Mouse (Mus musculus): ENCODE results near the gene Defb25. TPM values are rescaled to one million over a fixed set of nuclear protein-coding genes. Genes with fewer than 3 reads are reported as not detected.

Defb25 gene
- polyA plus RNA-seq, 1 experiment from 2014 or later, result 0.62 TPM

GRCm38 (mm10) chr2:152617374-152617773, 5.5 kb downstream of the Defb25 start:
- Histone ChIP-seq H3K9me3 (replicated peaks; ENCODE audit: control insufficient read depth, low read length) (no peaks in the 10 kb centered on the region), H3K4me2 (ENCODE audit: low read depth, low read length) (no peak overlapping the region), H3K4me1 (ENCODE audit: control insufficient read depth, insufficient read depth, low read length) (no peaks in the 10 kb centered on the region), H3K36me3 (ENCODE audit: control insufficient read depth, insufficient read depth, low read length) (no peaks in the 10 kb centered on the region), H3K27me3 (ENCODE audit: control insufficient read depth, insufficient read depth, low read length) (no peaks in the 10 kb centered on the region), H3K27ac (ENCODE audit: low read length) (no peak overlapping the region), H3K4me3 (replicated peaks; ENCODE audit: low read length) (no peak overlapping the region), H3K9ac (ENCODE audit: low read length) (no peak overlapping the region)
- WGBS, result 60% methylated on average over 5 of the region's 5 CpGs
- no peak for ATAC-seq (ENCODE audit: insufficient read depth, low FRiP score)

GRCm38 (mm10) chr2:152616470-152616869, 6.4 kb downstream of the Defb25 start:
- no peak for ATAC-seq (ENCODE audit: insufficient read depth, low FRiP score)
- 72% methylated on average over 6 of the region's 6 CpGs for WGBS

GRCm38 (mm10) chr2:152615563-152615962, 7.3 kb downstream of the Defb25 start:
- Histone ChIP-seq H3K36me3 (ENCODE audit: control insufficient read depth, insufficient read depth, low read length) (no peaks in the 10 kb centered on the region), H3K9ac (ENCODE audit: low read length) (no peak overlapping the region), H3K27ac (ENCODE audit: low read length) (no peak overlapping the region), H3K4me1 (ENCODE audit: control insufficient read depth, insufficient read depth, low read length) (no peaks in the 10 kb centered on the region), H3K4me2 (ENCODE audit: low read depth, low read length) (no peak overlapping the region), H3K4me3 (replicated peaks; ENCODE audit: low read length) (no peak overlapping the region), H3K27me3 (ENCODE audit: control insufficient read depth, insufficient read depth, low read length) (no peaks in the 10 kb centered on the region), H3K9me3 (replicated peaks; ENCODE audit: control insufficient read depth, low read length) (no peaks in the 10 kb centered on the region)
- ATAC-seq (ENCODE audit: insufficient read depth, low FRiP score), result peak; percentile 76; the same call in 1 of the 2 replicates
- 9% methylated on average over 7 of the region's 7 CpGs for WGBS

More at GRCm38 (mm10) chr2:152616470-152616869, 6.4 kb downstream of the Defb25 start:
- Histone ChIP-seq H3K27ac (ENCODE audit: low read length) (no peak overlapping the region), H3K4me2 (ENCODE audit: low read depth, low read length) (no peak overlapping the region), H3K4me3 (replicated peaks; ENCODE audit: low read length) (no peak overlapping the region), H3K4me1 (ENCODE audit: control insufficient read depth, insufficient read depth, low read length) (no peaks in the 10 kb centered on the region), H3K9me3 (replicated peaks; ENCODE audit: control insufficient read depth, low read length) (no peaks in the 10 kb centered on the region), H3K36me3 (ENCODE audit: control insufficient read depth, insufficient read depth, low read length) (no peaks in the 10 kb centered on the region), H3K9ac (ENCODE audit: low read length) (no peak overlapping the region), H3K27me3 (ENCODE audit: control insufficient read depth, insufficient read depth, low read length) (no peaks in the 10 kb centered on the region)

- Histone ChIP-seq H3K9ac (ENCODE audit: low read length) (no peak overlapping the region), H3K27me3 (ENCODE audit: control insufficient read depth, insufficient read depth, low read length) (no peaks in the 10 kb centered on the region), H3K36me3 (ENCODE audit: control insufficient read depth, insufficient read depth, low read length) (no peaks in the 10 kb centered on the region), H3K4me3 (replicated peaks; ENCODE audit: low read length) (no peak overlapping the region), H3K4me2 (ENCODE audit: low read depth, low read length) (no peak overlapping the region), H3K27ac (ENCODE audit: low read length) (no peak overlapping the region), H3K4me1 (ENCODE audit: control insufficient read depth, insufficient read depth, low read length) (no peaks in the 10 kb centered on the region), H3K9me3 (replicated peaks; ENCODE audit: control insufficient read depth, low read length) (no peaks in the 10 kb centered on the region)
- no peak for ATAC-seq (ENCODE audit: insufficient read depth, low FRiP score)
- WGBS, result 36% methylated on average over 7 of the region's 8 CpGs
These were observed 10.7 kb downstream of the Defb25 start for GRCm38 (mm10) chr2:152612193-152612592.

GRCm38 (mm10) chr2:152608719-152609118, 14.1 kb downstream of the Defb25 start:
- no peaks in the 10 kb centered on the region for H3K9me3 ChIP-seq (replicated peaks; ENCODE audit: control insufficient read depth, low read length)
- no peak overlapping the region for H3K27ac ChIP-seq (ENCODE audit: low read length)
- H3K36me3 ChIP-seq (ENCODE audit: control insufficient read depth, insufficient read depth, low read length), result no peaks in the 10 kb centered on the region
- no peak for ATAC-seq (ENCODE audit: insufficient read depth, low FRiP score)
- no peak overlapping the region for H3K4me2 ChIP-seq (ENCODE audit: low read depth, low read length)
- no peak overlapping the region for H3K9ac ChIP-seq (ENCODE audit: low read length)
- H3K27me3 ChIP-seq (ENCODE audit: control insufficient read depth, insufficient read depth, low read length), result no peaks in the 10 kb centered on the region
- no peak overlapping the region for H3K4me3 ChIP-seq (replicated peaks; ENCODE audit: low read length)
- WGBS, result 94% methylated on average over 1 of the region's 1 CpGs
- H3K4me1 ChIP-seq (ENCODE audit: control insufficient read depth, insufficient read depth, low read length), result no peaks in the 10 kb centered on the region

- Histone ChIP-seq H3K36me3 (ENCODE audit: control insufficient read depth, insufficient read depth, low read length) (no peaks in the 10 kb centered on the region), H3K4me3 (replicated peaks; ENCODE audit: low read length) (no peak overlapping the region), H3K4me1 (ENCODE audit: control insufficient read depth, insufficient read depth, low read length) (no peaks in the 10 kb centered on the region), H3K9me3 (replicated peaks; ENCODE audit: control insufficient read depth, low read length) (no peaks in the 10 kb centered on the region), H3K27ac (ENCODE audit: low read length) (no peak overlapping the region), H3K27me3 (ENCODE audit: control insufficient read depth, insufficient read depth, low read length) (no peaks in the 10 kb centered on the region), H3K9ac (ENCODE audit: low read length) (no peak overlapping the region), H3K4me2 (ENCODE audit: low read depth, low read length) (no peak overlapping the region)
- no peak for ATAC-seq (ENCODE audit: insufficient read depth, low FRiP score)
- 35% methylated on average over 6 of the region's 6 CpGs for WGBS
These were observed 15.1 kb downstream of the Defb25 start for GRCm38 (mm10) chr2:152607746-152608145.

GRCm38 (mm10) chr2:152604057-152604456, 18.8 kb downstream of the Defb25 start, which contains the start of gene Defb36:
Defb36 (plus strand) TSS chr2:152604327.
- H3K36me3 ChIP-seq (ENCODE audit: control insufficient read depth, insufficient read depth, low read length), result no peaks in the 10 kb centered on the region
- H3K27ac ChIP-seq (ENCODE audit: low read length), result no peak within 1 kb of the TSS
- no peak within 1 kb of the TSS for H3K9ac ChIP-seq (ENCODE audit: low read length)
- H3K9me3 ChIP-seq (replicated peaks; ENCODE audit: control insufficient read depth, low read length), result no peaks in the 10 kb centered on the region
- no peak within 1 kb of the TSS for H3K4me3 ChIP-seq (replicated peaks; ENCODE audit: low read length)
- H3K4me1 ChIP-seq (ENCODE audit: control insufficient read depth, insufficient read depth, low read length), result no peaks in the 10 kb centered on the region
- no peaks in the 10 kb centered on the region for H3K27me3 ChIP-seq (ENCODE audit: control insufficient read depth, insufficient read depth, low read length)
- WGBS, result 82% methylated on average over 15 of the region's 15 CpGs
- ATAC-seq (ENCODE audit: insufficient read depth, low FRiP score), result no peak
- no peak within 1 kb of the TSS for H3K4me2 ChIP-seq (ENCODE audit: low read depth, low read length)

GRCm38 (mm10) chr2:152601275-152601960, 21.4 kb downstream of the Defb25 start:
- Histone ChIP-seq H3K36me3 (ENCODE audit: control insufficient read depth, insufficient read depth, low read length) (no peaks in the 10 kb centered on the region), H3K27ac (ENCODE audit: low read length) (no peak overlapping the region), H3K9me3 (replicated peaks; ENCODE audit: control insufficient read depth, low read length) (no peaks in the 10 kb centered on the region), H3K4me2 (ENCODE audit: low read depth, low read length) (no peak overlapping the region), H3K4me3 (replicated peaks; ENCODE audit: low read length) (no peak overlapping the region), H3K9ac (ENCODE audit: low read length) (no peak overlapping the region), H3K27me3 (ENCODE audit: control insufficient read depth, insufficient read depth, low read length) (no peaks in the 10 kb centered on the region), H3K4me1 (ENCODE audit: control insufficient read depth, insufficient read depth, low read length) (no peaks in the 10 kb centered on the region)
- WGBS, result 73% methylated on average over 4 of the region's 4 CpGs
- ATAC-seq (ENCODE audit: insufficient read depth, low FRiP score), result no peak

GRCm38 (mm10) chr2:152600076-152600475, 22.8 kb downstream of the Defb25 start:
- Histone ChIP-seq H3K4me1 (ENCODE audit: control insufficient read depth, insufficient read depth, low read length) (no peaks in the 10 kb centered on the region), H3K27me3 (ENCODE audit: control insufficient read depth, insufficient read depth, low read length) (no peaks in the 10 kb centered on the region), H3K27ac (ENCODE audit: low read length) (no peak overlapping the region), H3K36me3 (ENCODE audit: control insufficient read depth, insufficient read depth, low read length) (no peaks in the 10 kb centered on the region), H3K4me3 (replicated peaks; ENCODE audit: low read length) (no peak overlapping the region), H3K4me2 (ENCODE audit: low read depth, low read length) (no peak overlapping the region), H3K9ac (ENCODE audit: low read length) (no peak overlapping the region), H3K9me3 (replicated peaks; ENCODE audit: control insufficient read depth, low read length) (no peaks in the 10 kb centered on the region)
- ATAC-seq (ENCODE audit: insufficient read depth, low FRiP score), result no peak
- 55% methylated on average over 6 of the region's 6 CpGs for WGBS
